Mouse (Mus musculus) forelimb bud, embryonic 11.5 days (tissue): ENCODE data around the gene Etl4.

Experiments used
- DNase-seq: peaks from one replicate; pipeline ENCODE4 v3.0.0-alpha.2; 2012; ENCODE audit warnings: low read depth, low spot score

The Etl4 gene

GRCm38 (mm10) chr2:20519447-20520098 lies 610.0 kb downstream of the Etl4 start:
- peak; percentile 54 for DNase-seq

DNA sequence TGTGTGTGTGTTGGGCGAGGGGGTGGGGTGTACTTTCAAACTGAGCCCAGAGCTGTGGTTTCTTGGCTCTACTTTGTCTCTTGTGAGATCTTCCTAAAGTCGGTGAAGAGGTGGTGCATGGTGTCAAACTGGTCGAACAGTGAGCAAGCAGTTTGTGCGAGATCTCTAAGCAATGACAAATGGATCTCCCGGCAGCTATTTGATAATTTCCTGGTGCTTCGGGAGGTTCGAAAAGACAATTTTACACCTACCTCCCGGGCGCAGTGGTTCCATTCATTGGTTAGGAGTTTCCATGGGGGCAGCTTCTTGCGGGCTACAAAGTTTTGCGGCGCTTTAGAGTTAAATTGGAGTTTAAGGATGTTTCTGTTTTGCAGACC lies 610.5 kb downstream of the Etl4 start:
- DNase-seq = peak; percentile 32

GRCm38 (mm10) chr2:20520636-20521595 lies 611.3 kb downstream of the Etl4 start:
- no peak for DNase-seq

DNA sequence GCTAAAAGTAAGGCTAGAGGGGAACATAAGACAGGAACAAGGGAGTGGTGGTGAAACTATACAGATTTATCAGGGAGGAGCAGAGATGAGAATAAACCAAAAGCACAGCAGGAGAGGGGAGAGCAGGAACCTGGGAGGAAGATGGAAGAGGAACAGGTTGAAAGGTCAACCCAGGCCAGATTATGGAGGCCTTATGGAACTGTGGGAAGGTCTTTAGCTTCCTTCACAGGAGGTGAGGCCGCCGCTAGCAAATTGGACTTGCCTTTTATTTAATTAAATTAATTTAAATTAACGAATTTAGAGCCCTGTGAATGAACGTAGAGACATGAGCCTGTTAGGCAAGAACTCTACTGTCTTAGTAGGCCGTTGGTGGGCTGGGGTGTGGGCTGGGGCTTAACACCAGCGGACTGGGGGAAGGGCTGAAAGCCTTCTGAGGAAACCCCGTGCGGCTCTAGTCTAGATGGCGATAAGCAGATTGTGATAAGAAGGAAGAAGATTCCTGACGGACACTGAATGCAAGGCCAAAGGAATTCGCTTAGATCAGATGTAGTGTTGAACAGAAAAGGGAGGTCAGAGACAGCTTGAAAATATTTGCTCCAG lies 612.2 kb downstream of the Etl4 start:
- no peak for DNase-seq

DNA sequence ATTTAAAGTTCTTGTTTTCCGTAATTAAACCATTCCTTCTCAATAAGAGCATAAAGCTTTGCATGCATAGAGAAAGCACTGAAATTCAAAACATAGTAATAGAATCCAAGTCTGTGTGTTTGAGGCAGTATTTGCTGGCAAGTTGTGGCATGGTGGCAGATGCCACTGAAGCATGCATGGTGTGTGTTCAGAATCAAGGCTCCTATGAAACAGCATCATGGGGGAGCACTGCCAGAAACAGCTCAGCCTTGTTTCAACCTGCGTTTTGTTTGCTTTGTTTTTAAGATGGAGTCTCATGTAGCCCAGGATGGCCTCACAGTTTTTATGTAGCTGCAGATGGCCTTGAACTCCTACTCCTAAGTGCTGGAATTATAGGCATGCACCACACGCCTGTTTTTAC lies 614.1 kb downstream of the Etl4 start:
- no peak for DNase-seq

- DNase-seq = no peak
Observed at GRCm38 (mm10) chr2:20525879-20526593, 616.5 kb downstream of the Etl4 start.

- DNase-seq = no peak
Observed at GRCm38 (mm10) chr2:20526856-20527255, 617.3 kb downstream of the Etl4 start.

DNA sequence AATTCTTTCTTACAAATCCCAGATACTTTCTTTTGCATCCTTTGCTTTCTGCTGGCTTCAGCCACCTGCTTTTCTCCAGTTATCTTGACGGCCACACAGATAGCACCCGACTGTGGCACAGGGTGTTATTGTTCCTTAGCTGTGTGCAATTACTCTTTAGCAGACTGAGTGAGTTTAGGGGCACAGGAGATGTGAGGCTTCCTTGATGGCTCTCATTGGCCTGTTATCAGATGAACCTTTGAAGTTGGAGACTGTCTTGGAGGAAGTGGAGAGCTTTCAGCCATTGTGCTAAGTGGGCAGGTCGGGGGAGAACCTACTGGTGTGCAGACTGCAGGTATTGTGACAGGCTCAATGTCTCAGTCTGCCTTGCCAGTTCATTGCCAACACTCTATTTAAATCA lies 623.0 kb downstream of the Etl4 start:
- DNase-seq = no peak

DNA sequence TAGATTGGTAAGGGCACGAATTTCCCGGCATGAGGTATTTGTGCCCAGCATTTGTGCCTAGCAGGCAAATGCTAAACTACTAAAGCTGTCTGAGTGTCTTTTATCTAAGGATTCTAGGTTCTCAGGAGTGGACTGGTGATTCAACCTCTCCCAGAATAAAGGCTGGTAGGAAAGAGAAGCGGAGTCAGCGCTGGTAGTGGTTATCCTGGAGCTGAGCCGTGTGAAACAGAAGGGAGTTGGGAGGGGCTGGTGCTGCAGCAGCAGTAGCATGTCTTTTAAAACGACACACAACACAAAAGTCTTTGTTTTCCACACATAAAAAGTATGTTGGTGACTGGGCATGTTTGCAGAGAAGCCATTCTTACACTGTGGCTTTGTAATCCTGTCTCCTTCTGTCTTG lies 628.2 kb downstream of the Etl4 start:
- DNase-seq = no peak

DNA sequence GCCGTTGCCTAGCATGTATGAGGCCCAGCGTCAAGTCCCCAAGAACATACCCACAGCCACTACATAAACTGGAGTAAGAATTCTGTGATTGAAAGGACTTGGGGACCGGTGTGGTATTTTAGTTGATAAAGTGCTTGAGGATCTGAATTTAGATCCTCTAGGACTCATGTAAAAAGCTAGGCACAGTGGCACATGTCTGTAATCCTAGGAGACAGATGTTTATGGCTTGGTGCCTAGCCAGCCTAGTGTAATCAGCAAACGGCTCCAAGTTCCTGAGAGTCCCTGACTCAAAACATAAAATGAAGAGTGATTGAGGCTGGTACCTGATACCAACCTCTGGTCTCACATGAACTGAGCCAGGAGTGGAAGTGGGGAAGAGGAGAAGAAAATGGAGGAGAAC lies 629.3 kb downstream of the Etl4 start:
- DNase-seq = no peak

GRCm38 (mm10) chr2:20541261-20541660 lies 631.7 kb downstream of the Etl4 start:
- DNase-seq = no peak

- DNase-seq = no peak
Observed at GRCm38 (mm10) chr2:20542286-20542685, 632.7 kb downstream of the Etl4 start.

DNA sequence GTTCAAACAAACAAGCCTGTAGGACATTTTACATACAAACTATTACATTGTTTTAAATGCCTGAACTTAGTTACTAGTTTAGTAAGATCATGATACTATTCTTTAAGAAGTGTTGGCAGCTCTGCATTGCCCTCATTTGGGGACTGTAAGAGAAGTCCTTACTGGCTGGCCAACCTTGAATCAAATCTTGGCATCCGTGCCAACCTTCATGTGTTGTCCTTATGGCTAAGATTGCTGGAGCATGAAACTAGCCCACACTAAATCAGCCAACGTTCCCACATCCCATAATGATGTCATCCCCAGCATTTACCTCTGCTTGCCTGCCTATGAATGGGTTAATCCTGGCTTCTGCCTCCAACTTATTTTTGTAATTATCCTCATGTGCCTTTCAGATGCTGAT lies 636.0 kb downstream of the Etl4 start:
- no peak for DNase-seq

DNA sequence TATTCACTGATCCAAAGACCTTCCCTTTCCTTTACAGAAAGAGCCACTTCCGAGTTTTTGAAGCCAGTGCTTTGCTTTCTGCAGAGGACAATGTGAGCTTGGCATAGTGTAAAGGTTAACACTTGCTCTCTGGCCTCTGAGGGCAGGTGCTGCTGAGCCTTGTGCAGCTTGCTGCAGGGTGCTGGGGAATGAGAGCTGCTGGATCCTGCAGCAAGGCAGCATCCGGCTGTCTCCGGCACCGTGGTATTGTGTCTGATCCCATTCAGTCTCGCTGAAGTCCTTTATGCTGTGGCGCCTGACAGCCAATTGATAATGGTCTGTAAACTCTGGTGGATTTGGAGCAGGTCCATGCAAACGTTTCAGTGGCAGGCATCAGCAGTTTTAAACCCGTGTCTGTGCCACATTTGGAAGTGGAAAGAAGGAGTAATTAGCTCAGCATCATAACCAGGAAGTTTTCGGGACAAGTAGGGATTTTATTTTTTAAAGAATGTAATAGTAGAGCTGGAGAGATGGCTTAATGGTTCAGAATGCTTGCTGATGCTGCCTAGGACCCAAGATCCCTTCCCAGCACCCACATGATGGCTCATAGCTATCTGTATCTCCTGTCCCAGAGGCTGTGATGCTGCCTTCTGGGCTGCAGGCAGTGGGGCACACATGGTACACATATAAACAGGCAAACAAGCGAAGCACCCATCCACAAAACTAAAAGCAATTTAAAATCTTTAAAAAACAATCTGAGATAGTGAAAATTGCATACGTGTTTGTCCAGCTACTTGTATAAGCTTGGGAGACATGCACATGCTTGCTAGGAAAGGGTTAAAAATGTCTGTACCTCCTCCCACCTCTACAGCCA lies 637.1 kb downstream of the Etl4 start:
- no peak for DNase-seq

DNA sequence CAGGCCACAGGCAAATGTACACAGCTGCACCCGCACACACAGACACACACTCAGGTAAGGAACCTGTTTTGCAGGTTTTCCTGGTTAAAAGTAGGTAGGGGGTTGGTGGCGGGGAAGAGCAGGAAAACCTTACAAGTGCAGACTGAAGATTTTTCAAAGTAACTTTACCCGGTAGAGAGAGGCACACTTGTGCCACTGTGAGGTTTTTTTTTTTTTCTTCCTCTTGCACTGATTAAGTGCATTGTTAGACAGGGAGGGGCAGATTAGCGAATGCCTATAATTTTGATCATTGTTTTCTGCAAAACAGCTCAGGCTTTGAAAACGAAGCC lies 637.7 kb downstream of the Etl4 start:
- peak; percentile 41 for DNase-seq

GRCm38 (mm10) chr2:20547686-20548624 lies 638.4 kb downstream of the Etl4 start:
- DNase-seq = peak; percentile 24

GRCm38 (mm10) chr2:20549065-20549464 lies 639.5 kb downstream of the Etl4 start:
- DNase-seq = no peak

- DNase-seq = no peak
Observed at GRCm38 (mm10) chr2:20549996-20550395, 640.4 kb downstream of the Etl4 start.

- DNase-seq = no peak
Observed at GRCm38 (mm10) chr2:20555706-20556105, 646.1 kb downstream of the Etl4 start.

GRCm38 (mm10) chr2:20559083-20559482 lies 649.5 kb downstream of the Etl4 start:
- DNase-seq = no peak
